Mouse (Mus musculus): ENCODE results near the gene Gm13695.
"Not testable (repeated sequence)": the region's sequence is repeated elsewhere in the genome, so short reads cannot be mapped to it uniquely, and the experiment has no call there.

Gm13695 gene

GRCm38 (mm10) chr2:83967013-83967412, at the start of gene Gm13695:
Gene Gm13695, plus strand, starts transcription at chr2:83967313.
- DNase-seq, result not testable (repeated sequence)

GRCm38 (mm10) chr2:83929478-83930088, 37.5 kb upstream of the Gm13695 start:
- DNase-seq, result no peak

- DNase-seq, result peak; percentile 27
Observed at GRCm38 (mm10) chr2:83940931-83941361, 26.2 kb upstream of the Gm13695 start, which contains the start of gene Zswim2. Gene Zswim2, minus strand, starts transcription at chr2:83941228.

GRCm38 (mm10) chr2:83941378-83941777, 25.7 kb upstream of the Gm13695 start:
- no peak for DNase-seq

GRCm38 (mm10) chr2:83941792-83942191, 25.3 kb upstream of the Gm13695 start:
- DNase-seq, result no peak

GRCm38 (mm10) chr2:83955393-83955792, 11.7 kb upstream of the Gm13695 start, which contains the start of gene Gm13698:
Gene Gm13698, plus strand, starts transcription at chr2:83955693.
- not testable (repeated sequence) for DNase-seq

- not testable (repeated sequence) for DNase-seq
Observed at GRCm38 (mm10) chr2:83961203-83961602, 5.9 kb upstream of the Gm13695 start, which contains the start of gene Gm13693. Gene Gm13693, plus strand, starts transcription at chr2:83961503.

- DNase-seq, result not testable (repeated sequence)
Observed at GRCm38 (mm10) chr2:83972823-83973222, 5.7 kb downstream of the Gm13695 start, which contains the start of gene Gm13696. Gene Gm13696, plus strand, starts transcription at chr2:83973123.

- not testable (repeated sequence) for DNase-seq
Observed at GRCm38 (mm10) chr2:83978633-83979032, 11.5 kb downstream of the Gm13695 start, which contains the start of gene Gm13694. Gene Gm13694, plus strand, starts transcription at chr2:83978933.

- DNase-seq, result not testable (repeated sequence)
Observed at GRCm38 (mm10) chr2:83984443-83984842, 17.3 kb downstream of the Gm13695 start, which contains the start of gene Gm13697. Gene Gm13697, plus strand, starts transcription at chr2:83984743.

GRCm38 (mm10) chr2:83990253-83990652, 23.1 kb downstream of the Gm13695 start, which contains the start of gene Gm13691:
Gene Gm13691, plus strand, starts transcription at chr2:83990553.
- DNase-seq, result not testable (repeated sequence)

GRCm38 (mm10) chr2:83993639-83994255, 26.6 kb downstream of the Gm13695 start:
- DNase-seq, result peak; percentile 66

GRCm38 (mm10) chr2:83994526-83994925, 27.4 kb downstream of the Gm13695 start:
- DNase-seq, result peak; percentile 57

- DNase-seq, result no peak
Observed at GRCm38 (mm10) chr2:84008913-84009312, 41.8 kb downstream of the Gm13695 start.

GRCm38 (mm10) chr2:84009818-84010217, 42.7 kb downstream of the Gm13695 start:
- no peak for DNase-seq

GRCm38 (mm10) chr2:84014572-84014971, 47.5 kb downstream of the Gm13695 start:
- DNase-seq, result no peak

GRCm38 (mm10) chr2:84016291-84016690, 49.2 kb downstream of the Gm13695 start:
- DNase-seq, result peak; percentile 38

GRCm38 (mm10) chr2:84018330-84018729, 51.2 kb downstream of the Gm13695 start:
- DNase-seq, result no peak

Measured in thymus, postnatal 25 days (tissue).